Mouse (Mus musculus) c-Kit-positive CD71-negative TER-119-negative erythroid progenitor cells, embryonic 14.5 days (primary cell): ENCODE results near the gene Ccdc138.
"Not testable (repeated sequence)": the region's sequence is repeated elsewhere in the genome, so short reads cannot be mapped to it uniquely, and the experiment has no call there.

Source experiments
- DNase-seq: peaks from one replicate; pipeline ENCODE4 v3.0.0-alpha.2; 2013; ENCODE audit warnings: low read depth

Ccdc138 gene

GRCm38 (mm10) chr10:58497320-58498284 is at the start of gene Ccdc138:
Gene Ccdc138, plus strand, starts transcription at chr10:58497948.
- peak; percentile 82 for DNase-seq

- DNase-seq = no peak
Observed at GRCm38 (mm10) chr10:58451575-58451974, 46.2 kb upstream of the Ccdc138 start.

DNA sequence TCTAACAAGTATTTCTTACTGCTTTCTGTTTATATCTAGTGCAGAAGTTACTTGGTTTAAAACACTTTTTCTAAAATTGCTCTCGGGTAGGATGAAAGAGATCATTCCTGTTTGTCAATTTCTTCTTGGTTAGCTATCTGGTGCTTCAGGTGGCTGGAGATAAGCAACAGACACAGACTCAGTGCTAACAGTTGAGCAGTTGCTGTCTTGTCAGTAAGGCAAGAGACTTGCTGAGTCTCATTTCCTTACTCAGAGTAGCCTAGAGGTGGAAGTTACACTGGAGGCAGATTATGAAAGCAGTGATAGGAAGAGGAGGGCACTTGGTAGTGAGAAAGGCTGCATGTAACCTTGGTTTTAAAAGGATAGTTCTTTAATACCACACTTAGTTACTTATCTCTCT is 45.6 kb upstream of the Ccdc138 start:
- DNase-seq = no peak

DNA sequence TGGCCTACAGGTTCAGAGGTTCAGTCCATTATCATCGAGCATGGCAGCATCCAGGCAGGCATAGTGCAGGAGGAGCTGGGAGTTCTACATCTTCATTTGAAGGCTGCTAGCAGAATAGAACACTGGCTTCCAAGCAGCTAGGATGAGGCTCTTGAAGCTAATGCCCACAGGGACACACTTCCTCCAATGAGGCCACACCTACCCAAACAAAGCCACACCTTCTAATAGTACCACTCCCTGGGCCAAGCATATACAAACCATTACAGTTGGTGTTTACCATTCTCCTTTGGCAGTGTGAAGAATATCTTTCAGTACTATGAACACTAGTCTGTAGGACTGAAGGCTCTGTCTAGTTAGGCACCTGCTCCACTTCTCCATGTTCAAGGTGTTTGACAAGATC is 37.9 kb upstream of the Ccdc138 start:
- no peak for DNase-seq

- no peak for DNase-seq
Observed at GRCm38 (mm10) chr10:58477086-58477755, 20.5 kb upstream of the Ccdc138 start.

- DNase-seq = no peak
Observed at GRCm38 (mm10) chr10:58478071-58478578, 19.6 kb upstream of the Ccdc138 start.

- DNase-seq = no peak
Observed at GRCm38 (mm10) chr10:58479954-58480490, 17.7 kb upstream of the Ccdc138 start.

DNA sequence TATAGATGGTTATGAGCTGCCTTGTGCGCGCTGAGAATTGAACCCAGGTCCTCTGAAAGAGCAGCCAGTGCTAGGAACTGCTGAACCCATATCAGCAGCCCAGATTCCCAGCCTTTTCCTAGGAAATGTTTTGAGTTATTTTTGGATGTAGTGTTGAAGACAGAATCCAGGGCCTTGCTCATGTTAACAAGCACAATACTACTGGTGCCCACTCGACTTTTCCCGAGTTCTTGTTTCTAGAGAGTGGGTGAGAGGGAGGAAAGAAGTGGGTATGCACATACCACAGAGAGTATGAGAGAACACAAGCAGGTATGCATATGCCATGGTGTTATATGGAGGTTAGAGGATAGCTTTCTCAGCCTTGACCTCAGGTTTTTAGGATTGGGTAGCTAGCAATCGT is 6.7 kb upstream of the Ccdc138 start:
- no peak for DNase-seq

- DNase-seq = no peak
Observed at GRCm38 (mm10) chr10:58495637-58496036, 2.1 kb upstream of the Ccdc138 start.

- no peak for DNase-seq
Observed at GRCm38 (mm10) chr10:58496732-58497131, 1.0 kb upstream of the Ccdc138 start.

DNA sequence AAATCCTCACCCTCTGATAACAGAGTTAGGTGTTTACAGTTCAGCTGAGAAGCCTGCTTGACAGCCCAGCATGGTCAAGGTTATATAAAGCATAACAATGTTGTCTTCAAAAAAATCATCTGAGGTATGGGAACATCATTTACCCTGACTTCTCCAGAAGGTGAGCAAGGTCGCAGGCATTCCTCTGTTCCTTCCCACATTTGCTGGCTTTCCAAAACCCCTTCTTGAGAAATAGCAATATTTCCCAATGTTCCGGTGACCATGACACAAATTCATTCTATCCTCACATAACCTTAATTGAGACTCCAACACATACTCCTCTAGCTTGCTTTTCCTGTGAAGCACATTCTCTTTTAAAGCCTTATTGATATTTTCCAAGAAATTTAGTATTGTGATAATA is 768 bp downstream of the Ccdc138 start:
- no peak for DNase-seq

DNA sequence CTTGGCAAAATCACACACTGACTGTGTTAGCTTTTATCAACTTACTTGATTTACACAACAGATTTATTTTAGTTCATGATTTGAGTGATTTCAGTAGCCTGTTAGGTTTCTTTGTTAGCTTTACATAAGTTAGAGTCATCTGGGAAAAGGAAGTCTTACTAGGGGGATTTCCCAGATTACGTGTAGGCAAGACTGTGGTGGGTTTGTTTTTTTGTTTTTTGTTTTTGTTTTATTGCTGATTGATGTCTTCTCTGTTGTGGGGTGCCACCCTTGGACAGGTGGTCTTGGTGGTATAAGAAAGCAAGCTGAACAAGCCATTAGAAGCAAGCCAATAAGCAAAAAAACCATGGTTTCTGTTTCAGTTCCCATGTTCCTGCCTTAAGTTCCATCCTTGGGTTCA is 31.6 kb downstream of the Ccdc138 start:
- DNase-seq = no peak

GRCm38 (mm10) chr10:58530896-58531790 is 33.4 kb downstream of the Ccdc138 start:
- no peak for DNase-seq

DNA sequence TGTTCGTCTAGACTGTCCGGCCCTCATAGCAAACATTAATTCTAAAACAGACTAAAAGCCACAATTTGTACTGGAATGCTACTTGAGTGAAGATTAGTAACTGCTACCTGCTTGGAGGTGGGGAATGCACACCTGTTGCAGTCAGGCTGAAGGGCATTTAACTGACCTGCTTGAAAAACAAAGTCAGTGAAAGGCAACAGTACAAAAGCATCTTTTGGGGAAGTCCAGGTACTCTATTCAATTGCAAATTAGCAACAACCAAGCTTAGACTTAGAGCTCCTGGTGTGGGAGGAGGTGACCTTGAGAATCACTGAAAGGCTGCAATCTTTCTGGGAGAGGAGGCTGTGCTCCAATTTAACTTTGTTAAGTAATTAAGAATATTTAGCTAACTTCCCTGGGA is 34.4 kb downstream of the Ccdc138 start:
- DNase-seq = no peak

DNA sequence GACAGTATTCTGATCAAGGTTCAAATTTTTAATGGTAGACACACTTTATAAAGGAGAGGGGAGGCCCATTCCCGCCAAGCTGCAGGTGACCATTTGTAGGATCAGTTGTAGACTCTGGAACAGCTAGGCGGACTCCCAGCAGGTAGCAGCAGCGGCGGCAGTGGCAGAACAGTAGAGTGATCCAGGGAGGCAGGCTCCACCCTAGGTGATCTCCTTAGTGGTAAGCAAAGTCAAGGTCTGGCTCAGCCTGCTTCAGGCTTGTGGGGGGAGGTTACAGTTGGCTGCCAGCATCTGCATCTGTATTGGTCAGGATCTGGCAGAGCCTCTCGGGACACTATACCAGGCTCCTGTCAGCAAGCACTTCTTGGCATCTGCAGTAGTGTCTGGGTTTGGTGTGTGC is 38.5 kb downstream of the Ccdc138 start:
- DNase-seq = not testable (repeated sequence)

- DNase-seq = no peak
Observed at GRCm38 (mm10) chr10:58540613-58541012, 42.9 kb downstream of the Ccdc138 start.

DNA sequence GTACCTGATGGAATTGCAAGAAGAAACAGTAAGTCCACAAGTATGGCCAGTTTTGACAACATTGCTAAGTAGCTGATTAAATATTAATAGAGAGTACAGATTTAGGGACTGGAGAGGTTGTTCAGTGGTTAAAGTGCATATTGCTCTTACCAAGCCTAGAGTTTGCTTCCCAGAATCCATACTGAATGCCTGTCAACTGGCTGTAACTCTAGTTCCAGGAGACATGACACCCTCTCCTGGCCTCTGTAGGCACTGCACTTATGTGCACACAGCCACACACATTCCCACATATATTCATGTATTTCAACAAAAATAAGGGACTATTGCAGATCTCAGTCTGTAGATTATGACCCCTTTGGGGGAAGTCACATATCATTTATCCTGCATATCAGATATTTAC is 51.0 kb downstream of the Ccdc138 start:
- DNase-seq = no peak

- DNase-seq = no peak
Observed at GRCm38 (mm10) chr10:58554693-58555387, 57.1 kb downstream of the Ccdc138 start.

DNA sequence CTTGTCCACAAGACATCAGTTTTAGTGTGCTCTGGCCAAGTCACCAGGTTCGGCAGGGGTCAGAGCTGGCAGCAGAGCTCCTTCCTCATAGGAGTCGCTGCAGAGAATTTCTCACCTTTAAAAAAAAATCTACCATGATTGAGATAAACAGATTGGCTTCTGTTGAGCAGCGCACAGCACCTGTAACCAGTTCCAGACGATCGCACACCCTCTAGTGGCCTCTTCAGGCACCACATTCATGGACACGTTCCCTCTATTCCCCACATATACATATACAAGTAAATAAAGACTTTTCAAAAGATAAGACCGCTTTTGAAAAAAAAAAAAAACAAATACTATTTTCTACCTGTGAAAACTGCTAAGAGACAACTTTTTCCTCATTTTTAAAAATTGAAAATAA is 61.4 kb downstream of the Ccdc138 start:
- peak; percentile 26 for DNase-seq

GRCm38 (mm10) chr10:58559901-58560300 is 62.2 kb downstream of the Ccdc138 start:
- DNase-seq = peak; percentile 48

- DNase-seq = no peak
Observed at GRCm38 (mm10) chr10:58560521-58560920, 62.8 kb downstream of the Ccdc138 start.
